Mouse (Mus musculus) ES-Bruce4 (cell line): ENCODE measurements around the gene Epha8.

Experiments
- CTCF ChIP-seq: IDR thresholded peaks from one replicate; pipeline ENCODE4 v1.8.1; 2011; ENCODE audit warnings: low read depth, low read length
- EP300 ChIP-seq: IDR thresholded peaks from 2 replicates; pipeline ENCODE4 v1.6.1; 2011; ENCODE audit warnings: low read depth, low read length; ENCODE audit not compliant: insufficient read depth

DNA sequence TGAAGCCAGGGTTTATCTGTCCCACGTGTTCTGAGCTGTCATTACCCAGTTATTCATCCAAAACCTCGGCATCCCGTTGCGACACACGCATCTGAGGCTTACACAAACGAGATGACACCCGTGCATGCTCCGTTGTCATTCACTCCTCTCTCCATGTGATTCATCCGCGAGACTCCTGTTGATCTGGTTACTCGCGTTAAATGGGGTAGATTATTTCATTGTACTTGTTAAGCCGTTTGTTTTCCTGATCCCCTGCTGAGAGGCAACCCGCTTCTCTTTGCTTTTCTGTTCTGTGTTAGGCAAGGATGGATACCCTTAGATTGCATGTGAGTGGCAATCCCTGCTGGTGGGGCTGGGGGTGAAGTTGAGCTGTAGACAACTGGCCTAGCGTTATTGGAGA is 30.8 kb downstream of the Epha8 start:
- no peak for TF ChIP-seq CTCF
- TF ChIP-seq EP300 = no peak
